Mouse (Mus musculus) stomach, embryonic 15.5 days (tissue): ENCODE measurements at regions not wholly inside any gene's neighbourhood (a gene's known extent, or its start where the extent isn't known, plus 50 kb on each side); places are given as distances from the start of the nearest gene placed in this dataset.

ENCODE experiments used
- ATAC-seq: fragments of 200-750 bp; cut with Nextera tagmentation; 2 replicates; pipeline ENCODE4 v1.8.0; 2017; ENCODE audit warnings: low read depth, moderate number of reproducible peaks, moderate TSS enrichment; ENCODE audit not compliant: insufficient read depth, low FRiP score
- H3K27ac ChIP-seq: fragments of 300-500 bp; sonication (generic); 2 replicates; pipeline ENCODE4 v1.5.1; 2015; ENCODE audit warnings: mild to moderate bottlenecking, inconsistent platforms
- H3K27me3 ChIP-seq: fragments of 300-500 bp; sonication (generic); replicated peaks from 2 replicates; pipeline ENCODE4 v1.6.1; 2015; ENCODE audit warnings: inconsistent platforms
- H3K36me3 ChIP-seq: fragments of 300-500 bp; sonication (generic); 2 replicates; pipeline ENCODE4 v1.6.1; 2015; ENCODE audit warnings: inconsistent platforms
- H3K4me1 ChIP-seq: fragments of 300-500 bp; sonication (generic); 2 replicates; pipeline ENCODE4 v1.6.1; 2015; ENCODE audit warnings: inconsistent platforms
- H3K4me2 ChIP-seq: fragments of 300-500 bp; sonication (generic); 2 replicates; pipeline ENCODE4 v1.6.1; 2015; ENCODE audit warnings: mild to moderate bottlenecking, inconsistent platforms
- H3K4me3 ChIP-seq: fragments of 300-500 bp; sonication (generic); replicated peaks from 2 replicates; pipeline ENCODE4 v1.5.1; 2015; ENCODE audit warnings: inconsistent platforms
- H3K9ac ChIP-seq: fragments of 300-500 bp; sonication (generic); 2 replicates; pipeline ENCODE4 v1.6.1; 2015; ENCODE audit warnings: inconsistent platforms
- H3K9me3 ChIP-seq: fragments of 300-500 bp; sonication (generic); 2 replicates; pipeline ENCODE4 v1.6.1; 2016; ENCODE audit warnings: inconsistent platforms
- WGBS: fragments of 180-500 bp; shearing (Covaris S2); methylation state at CpG from one replicate; pipeline ENCODE4 v1.1.7; 2015; 5-methylcytosine and 5-hydroxymethylcytosine counted together

DNA sequence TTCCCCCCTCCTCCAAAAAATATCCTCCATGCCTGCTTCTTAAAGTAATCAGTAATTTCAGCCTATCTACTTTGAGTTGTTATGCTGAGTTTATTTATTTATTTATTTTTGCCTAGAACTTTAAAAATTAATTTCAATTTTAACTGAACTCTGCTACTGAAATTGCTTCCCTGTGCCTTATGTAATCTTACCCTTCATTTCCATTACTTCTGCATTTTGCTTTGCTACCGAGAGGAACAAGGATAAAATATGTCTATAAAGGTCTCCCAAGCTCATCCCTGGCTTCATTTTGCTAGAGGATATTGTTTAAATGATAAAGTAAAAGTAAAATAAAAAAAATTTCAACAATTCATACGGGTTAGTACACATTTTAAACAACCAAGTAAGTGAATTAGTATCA lies 216.3 kb downstream of the Kcnj2 start:
- H3K27me3 ChIP-seq: no peaks in the 10 kb centered on the region
- no peak overlapping the region for H3K4me3 ChIP-seq
- ATAC-seq: no peak
- H3K36me3 ChIP-seq: no peaks in the 10 kb centered on the region
- H3K27ac ChIP-seq: no peak overlapping the region
- H3K9ac ChIP-seq: no peak overlapping the region
- no peaks in the 10 kb centered on the region for H3K4me1 ChIP-seq
- no peak overlapping the region for H3K4me2 ChIP-seq
- 55% methylated on average over 2 of the region's 2 CpGs for WGBS
- no peaks in the 10 kb centered on the region for H3K9me3 ChIP-seq

DNA sequence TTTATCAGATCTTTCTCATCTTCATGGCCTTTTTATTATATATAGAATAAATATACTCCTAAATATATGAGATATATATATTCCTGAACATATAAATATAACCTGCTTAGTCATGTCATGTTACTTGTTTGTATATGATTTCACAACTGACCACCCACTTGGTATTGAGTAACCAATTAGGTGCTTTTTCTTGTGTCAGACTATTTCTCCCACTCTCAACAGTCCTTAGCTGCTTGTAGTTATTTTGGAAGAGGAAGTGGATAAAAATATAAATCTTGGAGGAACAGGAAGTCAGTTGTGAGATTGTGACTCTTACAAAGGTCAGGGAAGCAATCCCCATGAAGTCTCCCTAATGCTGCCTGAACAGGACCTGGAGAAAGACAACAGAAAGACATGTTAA lies 224.6 kb downstream of the Kcnj2 start:
- no peaks in the 10 kb centered on the region for H3K4me1 ChIP-seq
- no peak overlapping the region for H3K27ac ChIP-seq
- no peaks in the 10 kb centered on the region for H3K27me3 ChIP-seq
- H3K36me3 ChIP-seq: no peaks in the 10 kb centered on the region
- no peak overlapping the region for H3K9ac ChIP-seq
- H3K9me3 ChIP-seq: no peaks in the 10 kb centered on the region
- no peak overlapping the region for H3K4me2 ChIP-seq
- ATAC-seq: no peak
- H3K4me3 ChIP-seq: no peak overlapping the region

DNA sequence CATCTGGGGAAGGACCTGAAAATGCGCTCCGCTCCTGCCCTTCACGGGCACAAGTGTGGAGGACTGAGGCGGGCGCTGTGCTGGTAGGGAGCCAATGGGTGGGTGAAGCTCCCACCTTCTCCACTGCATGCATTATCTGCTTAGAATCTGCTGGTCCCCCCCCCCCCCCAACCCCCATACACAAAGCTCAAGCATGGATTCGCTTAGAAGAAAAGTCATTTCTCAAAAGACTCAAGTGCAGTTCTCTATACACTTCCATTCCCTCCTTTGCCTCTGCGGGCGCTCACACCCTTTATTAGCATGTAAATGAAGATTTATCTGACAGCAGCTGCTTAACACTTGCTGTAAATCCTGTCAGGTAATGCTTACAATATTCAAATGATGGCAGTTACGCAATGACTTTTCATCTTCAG lies 230.4 kb downstream of the Kcnj2 start:
- Histone ChIP-seq H3K4me1 (no peaks in the 10 kb centered on the region), H3K9ac (no peak overlapping the region), H3K27ac (no peak overlapping the region), H3K36me3 (no peaks in the 10 kb centered on the region), H3K9me3 (no peaks in the 10 kb centered on the region), H3K27me3 (no peaks in the 10 kb centered on the region), H3K4me3 (no peak overlapping the region), H3K4me2 (no peak overlapping the region)
- 33% methylated on average over 9 of the region's 9 CpGs for WGBS
- ATAC-seq: no peak

DNA sequence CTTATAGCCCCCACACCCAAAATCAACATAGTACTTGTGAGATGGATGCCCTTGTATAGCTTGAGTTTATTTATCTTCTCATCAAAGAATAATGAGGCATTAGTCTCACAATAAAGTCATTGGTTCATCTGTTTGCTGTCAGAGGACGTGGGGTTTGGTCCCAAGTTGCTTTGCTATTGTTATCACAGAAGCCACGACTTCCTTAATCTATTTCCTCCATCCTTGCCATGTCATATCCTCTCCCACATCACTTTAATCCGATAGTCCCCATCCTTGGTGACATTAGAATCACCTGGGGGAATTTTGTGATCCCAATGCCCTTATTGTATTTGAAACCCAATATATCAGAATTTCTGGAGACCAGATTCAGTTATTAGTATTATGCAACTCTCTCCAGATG lies 246.8 kb downstream of the Kcnj2 start:
- Histone ChIP-seq H3K9ac (no peak overlapping the region), H3K4me3 (no peak overlapping the region), H3K27me3 (no peaks in the 10 kb centered on the region), H3K27ac (no peak overlapping the region), H3K36me3 (no peaks in the 10 kb centered on the region), H3K4me2 (no peak overlapping the region), H3K9me3 (no peaks in the 10 kb centered on the region), H3K4me1 (no peaks in the 10 kb centered on the region)
- no peak for ATAC-seq
- 53% methylated on average over 3 of the region's 3 CpGs for WGBS

DNA sequence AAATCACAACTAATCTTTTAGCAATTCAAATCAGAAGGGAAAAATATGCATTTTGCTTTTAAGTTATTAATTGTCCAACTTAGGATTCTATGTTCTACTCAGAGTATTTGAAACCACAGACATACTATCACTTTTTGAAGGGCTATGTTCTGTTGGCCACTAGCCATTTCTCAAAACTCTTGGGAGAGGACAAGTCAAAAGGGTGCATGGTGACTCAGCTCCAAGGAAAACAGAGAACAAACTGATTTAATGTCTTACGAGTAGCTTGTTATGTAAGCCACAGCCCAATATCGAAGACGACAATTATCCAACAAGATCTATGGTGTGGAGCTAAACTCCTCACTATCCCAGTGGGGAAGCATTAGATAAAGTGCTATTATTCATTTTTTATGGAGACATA lies 247.6 kb downstream of the Kcnj2 start:
- no peak overlapping the region for H3K9ac ChIP-seq
- H3K27me3 ChIP-seq: no peaks in the 10 kb centered on the region
- no peak overlapping the region for H3K4me2 ChIP-seq
- 67% methylated on average over 3 of the region's 3 CpGs for WGBS
- H3K9me3 ChIP-seq: no peaks in the 10 kb centered on the region
- no peaks in the 10 kb centered on the region for H3K4me1 ChIP-seq
- no peaks in the 10 kb centered on the region for H3K36me3 ChIP-seq
- H3K27ac ChIP-seq: no peak overlapping the region
- no peak overlapping the region for H3K4me3 ChIP-seq
- ATAC-seq: no peak

DNA sequence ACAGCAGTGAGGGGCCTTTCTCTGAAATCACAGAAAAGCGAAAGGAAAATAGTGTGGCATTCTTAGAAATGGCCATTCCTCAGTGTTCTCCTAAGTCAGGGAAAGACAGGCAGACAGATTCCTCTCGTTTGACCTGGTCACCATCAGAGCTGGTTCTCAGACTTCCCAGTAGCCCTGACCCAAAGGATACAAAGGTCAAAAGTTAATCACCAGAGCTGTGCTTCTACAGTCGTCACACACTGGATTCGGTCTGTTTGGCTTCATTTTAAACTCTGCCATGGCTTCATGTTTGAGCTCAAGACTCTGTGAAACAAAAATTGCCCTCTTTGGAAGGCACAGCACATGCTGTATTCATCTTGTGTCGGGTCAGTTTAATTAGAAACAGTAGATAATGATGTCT lies 255.6 kb downstream of the Kcnj2 start:
- H3K9me3 ChIP-seq: no peaks in the 10 kb centered on the region
- no peak for ATAC-seq
- H3K4me3 ChIP-seq: no peak overlapping the region
- no peak overlapping the region for H3K9ac ChIP-seq
- WGBS: 49% methylated on average over 5 of the region's 5 CpGs
- H3K27me3 ChIP-seq: no peaks in the 10 kb centered on the region
- H3K4me2 ChIP-seq: no peak overlapping the region
- no peaks in the 10 kb centered on the region for H3K4me1 ChIP-seq
- H3K27ac ChIP-seq: no peak overlapping the region
- H3K36me3 ChIP-seq: no peaks in the 10 kb centered on the region

DNA sequence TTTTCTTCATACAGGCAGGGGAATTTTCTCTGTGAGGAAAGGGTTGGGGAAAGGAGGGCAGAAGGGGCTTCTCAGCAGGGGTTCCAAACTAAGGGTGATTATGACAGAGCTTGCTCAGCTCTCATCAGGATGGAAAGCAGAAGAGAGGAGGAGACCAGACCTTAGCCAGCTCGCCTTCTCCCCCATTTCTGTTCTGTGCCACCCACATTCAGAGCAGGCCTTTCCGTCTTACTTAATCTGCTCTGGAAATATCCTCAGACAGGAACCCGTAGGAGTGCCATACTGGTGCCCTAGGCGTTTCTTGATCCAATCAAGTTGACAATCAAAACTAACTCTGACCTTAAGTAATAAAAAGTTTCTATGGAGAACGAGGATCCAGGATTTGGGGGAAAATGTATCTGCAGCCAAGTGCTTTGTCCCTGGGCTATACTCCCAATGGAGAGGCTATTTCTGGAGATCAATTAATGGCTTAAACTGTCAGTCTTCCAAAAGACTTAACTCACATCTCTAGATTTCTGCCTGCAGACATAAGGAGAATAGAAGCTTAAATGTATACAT lies 258.6 kb downstream of the Kcnj2 start:
- 65% methylated on average over 5 of the region's 5 CpGs for WGBS
- no peaks in the 10 kb centered on the region for H3K4me1 ChIP-seq
- no peak for ATAC-seq

DNA sequence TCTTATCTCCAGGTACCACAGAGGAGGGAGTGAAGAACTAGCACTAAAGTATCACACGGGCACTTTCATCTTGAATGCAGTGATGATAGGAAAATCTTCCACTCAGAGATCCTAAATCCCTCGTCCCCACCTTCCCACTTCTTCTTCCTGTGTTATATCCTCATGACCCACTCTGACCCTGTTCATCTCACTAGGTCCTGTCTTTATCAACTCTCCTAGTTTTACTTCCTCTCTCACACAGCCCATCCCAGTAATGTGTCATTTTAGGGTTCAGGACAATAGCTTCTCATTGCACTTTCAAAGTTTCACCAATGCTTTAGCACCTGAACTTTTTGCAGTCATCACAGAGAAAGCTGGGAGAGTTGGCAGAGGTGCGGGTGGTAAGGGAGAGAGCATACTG lies 261.0 kb downstream of the Kcnj2 start:
- no peak overlapping the region for H3K4me3 ChIP-seq
- no peaks in the 10 kb centered on the region for H3K4me1 ChIP-seq
- no peaks in the 10 kb centered on the region for H3K9me3 ChIP-seq
- no peak overlapping the region for H3K9ac ChIP-seq
- no peak for ATAC-seq
- no peak overlapping the region for H3K4me2 ChIP-seq
- H3K27ac ChIP-seq: no peak overlapping the region
- H3K36me3 ChIP-seq: no peaks in the 10 kb centered on the region
- 65% methylated on average over 3 of the region's 3 CpGs for WGBS
- H3K27me3 ChIP-seq: no peaks in the 10 kb centered on the region

More for the DNA sequence above, 258.6 kb downstream of the Kcnj2 start:
- Histone ChIP-seq H3K4me3 (no peak overlapping the region), H3K9ac (no peak overlapping the region), H3K27ac (no peak overlapping the region), H3K4me2 (no peak overlapping the region), H3K36me3 (no peaks in the 10 kb centered on the region), H3K27me3 (no peaks in the 10 kb centered on the region), H3K9me3 (no peaks in the 10 kb centered on the region)

DNA sequence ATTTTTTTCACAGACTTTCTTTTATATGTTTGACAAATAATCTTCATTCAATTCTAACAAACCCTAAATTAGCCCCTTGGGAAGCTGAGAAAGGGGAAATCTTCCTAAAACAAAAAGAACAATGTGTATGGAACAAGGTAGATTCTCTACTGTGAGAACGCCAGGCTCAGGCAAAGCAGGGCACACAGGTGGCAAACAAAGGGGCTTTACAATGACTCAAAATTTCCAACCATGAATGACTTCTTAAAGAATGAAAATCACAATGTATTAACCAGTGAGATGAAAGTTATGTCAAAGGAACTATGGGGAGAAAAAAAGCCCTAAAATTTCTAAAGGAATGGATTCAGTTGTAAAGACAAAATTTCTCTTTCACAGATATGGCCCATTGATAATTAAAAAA lies 262.3 kb downstream of the Kcnj2 start:
- Histone ChIP-seq H3K4me3 (no peak overlapping the region), H3K27me3 (no peaks in the 10 kb centered on the region), H3K36me3 (no peaks in the 10 kb centered on the region), H3K9me3 (no peaks in the 10 kb centered on the region), H3K4me1 (no peaks in the 10 kb centered on the region), H3K4me2 (no peak overlapping the region), H3K27ac (no peak overlapping the region), H3K9ac (no peak overlapping the region)
- no peak for ATAC-seq
- 71% methylated on average over 1 of the region's 1 CpGs for WGBS

DNA sequence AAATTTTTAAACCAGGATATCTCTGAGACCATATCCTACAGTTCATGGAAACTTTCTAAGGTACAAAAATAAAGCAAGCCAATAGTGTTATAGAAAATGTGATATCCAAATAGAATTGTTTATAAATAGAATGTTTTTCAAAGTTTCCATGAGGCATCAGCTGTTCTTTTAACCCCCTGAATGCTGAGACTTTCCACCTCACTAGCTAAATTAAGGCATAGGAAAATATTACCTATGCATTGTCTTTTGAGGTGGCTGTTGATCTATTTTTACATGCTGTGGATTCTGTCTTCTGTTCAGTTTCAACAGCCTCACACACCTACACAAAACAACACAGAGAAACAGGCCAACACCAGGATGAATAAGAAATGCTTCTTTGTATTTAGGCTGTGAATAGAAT lies 265.6 kb downstream of the Kcnj2 start:
- Histone ChIP-seq H3K27me3 (no peaks in the 10 kb centered on the region), H3K27ac (no peak overlapping the region), H3K9ac (no peak overlapping the region), H3K4me2 (no peak overlapping the region), H3K9me3 (no peaks in the 10 kb centered on the region), H3K36me3 (no peaks in the 10 kb centered on the region), H3K4me3 (no peak overlapping the region), H3K4me1 (no peaks in the 10 kb centered on the region)
- ATAC-seq: no peak

DNA sequence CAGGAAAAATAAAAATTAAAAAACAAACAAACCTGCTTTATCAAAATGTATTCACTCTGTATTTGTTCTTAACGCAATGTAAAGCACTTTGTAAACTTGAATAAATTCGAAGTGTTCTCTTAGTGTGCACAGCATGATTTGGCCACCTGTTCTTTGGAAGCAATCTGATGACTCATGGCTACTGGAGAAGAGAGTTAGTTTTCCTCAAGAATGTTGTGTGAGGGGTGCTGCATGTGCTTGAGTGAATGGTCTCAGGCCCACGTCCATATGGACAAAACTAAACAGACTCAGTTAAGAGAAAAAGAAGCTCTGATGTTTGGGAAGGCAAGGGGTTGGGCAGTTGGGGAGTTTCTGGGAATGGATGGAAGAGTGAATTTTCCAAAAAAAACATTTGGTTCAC lies 267.1 kb downstream of the Kcnj2 start:
- H3K4me3 ChIP-seq: no peak overlapping the region
- no peaks in the 10 kb centered on the region for H3K36me3 ChIP-seq
- no peaks in the 10 kb centered on the region for H3K4me1 ChIP-seq
- H3K4me2 ChIP-seq: no peak overlapping the region
- H3K9me3 ChIP-seq: no peaks in the 10 kb centered on the region
- ATAC-seq: no peak
- H3K9ac ChIP-seq: no peak overlapping the region
- 60% methylated on average over 3 of the region's 3 CpGs for WGBS
- no peaks in the 10 kb centered on the region for H3K27me3 ChIP-seq
- H3K27ac ChIP-seq: no peak overlapping the region

DNA sequence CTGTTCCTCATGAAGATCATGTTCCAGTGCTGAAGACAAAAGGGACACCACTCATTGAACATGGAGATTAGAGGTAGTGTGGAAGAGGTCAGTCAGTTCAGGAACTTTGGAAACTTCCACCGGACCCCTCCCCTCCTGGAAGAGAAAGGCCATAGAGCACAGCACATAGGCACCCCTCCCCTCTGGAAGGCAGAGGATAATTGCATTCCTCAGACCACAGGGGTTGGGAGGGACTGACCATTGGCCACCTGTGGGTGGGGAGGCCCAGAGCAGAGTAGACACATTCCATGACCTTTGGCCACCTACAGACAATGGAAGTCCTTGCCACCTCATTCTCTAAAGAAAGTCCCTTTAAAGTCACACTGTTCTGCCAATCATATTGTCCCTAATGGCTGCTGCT lies 281.6 kb downstream of the Kcnj2 start:
- H3K4me3 ChIP-seq: no peak overlapping the region
- 45% methylated on average over 1 of the region's 1 CpGs for WGBS
- ATAC-seq: peak; percentile 65

DNA sequence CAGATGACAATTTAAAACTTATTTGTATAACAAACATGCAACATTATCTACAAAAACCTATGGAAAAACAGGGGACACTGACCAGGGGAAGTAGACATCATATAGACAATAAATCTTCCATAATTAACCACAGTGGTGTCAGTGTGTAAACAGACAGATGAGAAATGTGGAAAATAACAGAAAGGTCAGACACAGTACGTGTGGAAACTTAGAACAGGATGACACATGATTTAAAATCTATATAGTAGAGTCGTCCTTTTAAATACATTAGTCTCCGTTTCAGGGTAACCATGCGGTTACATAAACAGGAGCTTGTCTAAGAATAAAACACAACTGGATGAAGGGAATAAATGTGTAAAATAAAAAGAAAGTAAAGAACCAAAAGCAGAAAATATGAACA lies 284.1 kb downstream of the Kcnj2 start:
- H3K9ac ChIP-seq: no peak overlapping the region
- no peak overlapping the region for H3K4me3 ChIP-seq
- no peaks in the 10 kb centered on the region for H3K4me1 ChIP-seq
- no peaks in the 10 kb centered on the region for H3K9me3 ChIP-seq
- no peaks in the 10 kb centered on the region for H3K27me3 ChIP-seq
- no peak overlapping the region for H3K27ac ChIP-seq
- 28% methylated on average over 4 of the region's 4 CpGs for WGBS
- no peak overlapping the region for H3K4me2 ChIP-seq
- no peaks in the 10 kb centered on the region for H3K36me3 ChIP-seq
- no peak for ATAC-seq

More for the DNA sequence above, 281.6 kb downstream of the Kcnj2 start:
- no peak overlapping the region for H3K4me2 ChIP-seq
- H3K4me1 ChIP-seq: no peaks in the 10 kb centered on the region
- no peak overlapping the region for H3K27ac ChIP-seq
- H3K9ac ChIP-seq: no peak overlapping the region
- no peaks in the 10 kb centered on the region for H3K36me3 ChIP-seq
- no peaks in the 10 kb centered on the region for H3K9me3 ChIP-seq
- no peaks in the 10 kb centered on the region for H3K27me3 ChIP-seq
